Mouse (Mus musculus) 3T3-L1 (cell line): ENCODE data around the gene Hspa14.

Experiments
- DNase-seq: peaks from one replicate; pipeline ENCODE4 v3.0.0-alpha.2; 2015; ENCODE audit warnings: low read depth, low spot score

Hspa14 gene

GRCm38 (mm10) chr2:3512552-3513454 lies at the start of gene Hspa14, which contains the start of the genes Gm45902 and Cdnf:
Hspa14 (minus strand) TSS chr2:3512814.
Gm45902 (minus strand) TSS chr2:3512790.
Cdnf (plus strand) TSS chr2:3513030.
- DNase-seq: peak; percentile 99

DNA sequence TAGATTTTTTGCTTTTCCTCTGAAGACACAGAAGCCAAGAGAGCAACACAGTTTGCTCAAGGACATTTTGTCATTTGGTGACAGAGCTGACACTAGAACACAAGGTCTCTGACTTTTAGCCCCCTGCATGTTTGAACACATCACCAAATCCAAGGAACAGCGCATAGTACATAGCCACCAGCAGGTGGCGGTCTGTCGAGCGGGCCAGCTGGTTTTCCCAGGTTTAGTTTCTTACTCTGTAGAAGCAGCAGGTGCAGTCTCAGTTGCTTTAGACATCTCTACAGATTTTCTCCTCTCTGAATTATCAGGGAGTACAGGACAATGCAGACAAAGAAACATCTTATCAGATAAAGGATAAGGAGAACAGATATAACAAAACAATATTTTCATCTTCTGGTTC lies 34.0 kb upstream of the Hspa14 start:
- DNase-seq: peak; percentile 73

GRCm38 (mm10) chr2:3546055-3546454 lies 33.4 kb upstream of the Hspa14 start:
- peak; percentile 11 for DNase-seq

GRCm38 (mm10) chr2:3541307-3542079 lies 28.9 kb upstream of the Hspa14 start:
- no peak for DNase-seq

GRCm38 (mm10) chr2:3526288-3526687 lies 13.7 kb upstream of the Hspa14 start:
- DNase-seq: no peak

- no peak for DNase-seq
Measured at GRCm38 (mm10) chr2:3522558-3522957, 9.9 kb upstream of the Hspa14 start.

- DNase-seq: peak; percentile 59
Measured at GRCm38 (mm10) chr2:3512076-3512475, 538 bp downstream of the Hspa14 start.

DNA sequence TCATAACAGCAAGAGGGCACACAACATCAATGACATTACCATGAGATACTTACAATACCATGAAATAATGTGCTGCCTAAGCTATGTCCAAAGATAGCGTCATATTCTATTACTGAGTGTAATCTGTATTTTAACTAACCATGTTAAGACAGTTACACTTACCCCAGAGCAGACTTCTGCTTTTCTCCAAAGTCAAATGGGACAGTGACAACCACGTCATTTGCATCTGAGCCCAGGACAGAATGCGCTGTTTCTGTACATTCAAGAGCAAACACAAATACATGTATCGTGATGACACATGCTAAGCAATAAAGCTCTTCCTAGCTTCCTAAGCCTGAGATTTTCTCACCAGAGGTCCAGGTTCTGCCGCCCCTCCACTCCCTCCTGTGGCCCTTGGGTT lies 11.7 kb downstream of the Hspa14 start:
- no peak for DNase-seq

- DNase-seq: no peak
Measured at GRCm38 (mm10) chr2:3499543-3499942, 13.1 kb downstream of the Hspa14 start.

GRCm38 (mm10) chr2:3493833-3494409 lies 18.7 kb downstream of the Hspa14 start:
- DNase-seq: no peak

DNA sequence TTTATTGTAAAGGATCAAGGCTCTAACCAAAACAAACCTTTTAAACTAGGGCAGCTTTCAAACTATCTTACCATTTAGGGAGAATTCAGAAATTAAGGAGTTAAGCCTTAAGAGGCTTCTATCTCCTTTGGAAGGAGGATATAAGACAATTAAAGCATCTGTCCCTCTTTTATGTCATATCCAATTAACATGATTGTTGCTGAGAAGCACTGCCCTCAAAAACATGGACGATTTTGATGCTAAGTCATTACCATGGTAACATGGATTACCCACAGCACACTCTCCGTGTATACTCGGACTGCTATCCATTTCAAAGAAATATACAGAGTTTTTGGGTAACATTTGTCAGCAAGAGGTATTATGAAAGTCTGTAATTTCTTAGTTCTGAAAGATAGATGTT lies 22.8 kb downstream of the Hspa14 start:
- no peak for DNase-seq

GRCm38 (mm10) chr2:3480239-3480638 lies 32.4 kb downstream of the Hspa14 start:
- DNase-seq: peak; percentile 11

DNA sequence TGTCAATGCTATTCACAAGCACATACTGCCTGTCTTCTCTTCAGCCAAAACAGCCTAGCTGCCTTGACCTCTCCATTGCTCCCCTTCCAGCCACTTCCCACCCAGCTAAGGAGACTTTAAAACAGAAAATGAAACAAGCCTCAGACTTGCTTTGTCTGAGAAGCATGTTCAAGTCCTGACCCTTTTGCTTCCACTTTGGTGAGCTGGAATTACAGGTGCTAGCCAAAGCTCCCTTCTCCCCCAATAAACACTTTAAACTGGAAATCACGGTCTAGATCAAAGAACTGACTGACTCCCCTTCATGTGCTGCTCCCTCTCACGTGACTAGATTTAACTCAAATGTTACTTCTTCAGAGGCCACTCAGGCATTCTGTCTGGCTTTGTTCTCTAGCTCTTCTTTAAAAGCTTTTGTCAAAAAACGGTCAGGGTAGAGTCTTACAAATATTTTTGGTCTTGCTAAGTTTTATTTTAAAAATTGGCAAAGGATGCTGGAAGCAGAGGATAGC lies 36.8 kb downstream of the Hspa14 start:
- no peak for DNase-seq

- DNase-seq: peak; percentile 93
Measured at GRCm38 (mm10) chr2:3474861-3475283, 37.7 kb downstream of the Hspa14 start, which contains the start of gene Suv39h2. Suv39h2 (minus strand) TSS chr2:3475031.

DNA sequence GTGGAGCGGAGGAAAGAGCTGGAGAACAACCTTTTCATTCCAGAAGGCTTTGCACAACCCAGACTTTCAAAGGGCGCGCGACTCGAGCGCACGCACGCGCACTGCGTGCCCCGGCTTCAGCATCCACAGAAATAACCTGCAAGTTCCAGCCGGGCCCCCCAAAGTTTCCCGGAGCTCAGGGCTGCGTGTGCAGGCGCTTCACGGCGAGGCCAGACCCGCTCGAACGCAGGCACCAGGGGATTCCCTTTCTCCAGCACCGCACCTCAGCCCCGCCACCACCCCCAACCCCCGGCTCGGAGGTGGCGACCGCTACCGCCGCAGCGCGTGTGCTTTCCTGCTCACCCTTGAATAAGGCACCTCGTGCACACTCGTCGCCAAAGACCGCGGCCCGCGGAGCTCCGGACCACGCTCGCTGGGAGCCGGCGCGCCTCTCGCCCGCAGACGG lies 38.2 kb downstream of the Hspa14 start:
- DNase-seq: peak; percentile 57

GRCm38 (mm10) chr2:3473891-3474290 lies 38.7 kb downstream of the Hspa14 start:
- DNase-seq: no peak

DNA sequence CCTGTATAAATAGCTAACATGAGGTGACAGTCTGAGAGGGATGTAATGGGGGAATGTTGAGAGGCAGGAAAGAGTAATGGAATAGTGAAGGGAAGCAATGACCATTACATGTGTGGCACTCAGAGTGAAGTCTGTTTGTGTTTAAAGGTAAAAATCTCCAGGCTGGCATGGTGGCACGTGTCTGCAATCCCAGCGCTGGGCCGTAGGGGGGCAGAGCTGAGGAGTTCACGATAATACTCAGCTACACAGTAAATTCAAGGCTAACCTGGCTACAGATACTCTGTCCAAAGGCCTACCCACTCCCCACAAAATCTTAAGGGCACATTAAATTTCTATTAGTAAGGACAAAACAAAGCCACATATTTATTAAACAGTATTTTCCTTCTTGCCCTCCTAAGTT lies 56.0 kb downstream of the Hspa14 start:
- no peak for DNase-seq

- DNase-seq: peak; percentile 58
Measured at GRCm38 (mm10) chr2:3453096-3453495, 59.5 kb downstream of the Hspa14 start.

DNA sequence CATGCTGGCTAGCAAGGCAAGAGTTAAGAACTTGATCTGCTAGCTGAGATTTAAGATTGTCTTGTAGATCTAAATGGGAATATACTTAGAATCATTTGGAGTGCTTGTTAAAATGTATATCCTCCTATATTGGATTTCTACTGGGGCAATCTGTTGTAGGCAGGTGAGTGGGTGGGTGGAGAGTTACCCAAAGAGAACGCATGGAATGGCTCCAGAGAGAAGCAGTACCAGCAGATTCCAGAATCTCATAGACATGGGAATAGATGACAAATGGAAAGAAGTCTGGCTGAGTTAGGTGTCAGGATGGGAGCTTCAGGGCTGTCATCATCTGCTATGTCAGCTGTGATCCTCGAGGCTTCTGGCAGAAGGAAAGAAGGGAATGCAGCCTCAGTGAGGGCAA lies 63.2 kb downstream of the Hspa14 start:
- no peak for DNase-seq

- DNase-seq: no peak
Measured at GRCm38 (mm10) chr2:3445984-3446383, 66.6 kb downstream of the Hspa14 start.

GRCm38 (mm10) chr2:3444206-3444605 lies 68.4 kb downstream of the Hspa14 start:
- no peak for DNase-seq
